Mouse (Mus musculus): ENCODE measurements around the gene Tmem44.

GRCm38 (mm10) chr16:30533592-30533991 lies 17.1 kb downstream of the Tmem44 start:
- TF ChIP-seq POLR2A (IDR thresholded peaks at IDR 0.05; ENCODE audit: borderline replicate concordance, insufficient read depth, low read length): no peak
- no peak for TF ChIP-seq CTCF (IDR thresholded peaks at IDR 0.05; ENCODE audit: borderline replicate concordance, insufficient read depth, low read depth, low read length)

Measured in cerebellum, adult 2 months (tissue).